Comparison of ENCODE assay signal across 20 mouse cellular contexts in genomic region chr5:64598606-64599005, GRCm38 (mm10).
DNase-seq lines count a peak whose midpoint lies in the region; TF ChIP-seq lines count a peak whose summit lies in the region.
"Had no signal": no experiment of that assay in that cellular context is flagged by ENCODE, and none has a peak within 500 bp of the region (broad histone marks: within the 10 kb centered on the region; RNA-seq: fewer than 3 reads in every experiment).

No protein-coding gene starts in this region.

- peak; percentile 84 for DNase-seq in heart, adult 11 months
- DNase-seq in heart, adult 18-20 months = no peak
- DNase-seq in kidney, adult 18-20 months = peak; percentile 42
- no peak for DNase-seq in kidney, postnatal 10 days
- DNase-seq in thymus, adult 2 months = peak; percentile 11
- no peak for DNase-seq in thymus, postnatal 10 days (ENCODE audit: low spot score in 2 of 2)
- no peak for DNase-seq in left cerebral cortex, postnatal 4 days
- DNase-seq: adrenal gland, adult 8-10 months; cerebellum, adult 11-12 months; forebrain, postnatal 0 days; gastrocnemius, postnatal 14 days; lung, postnatal 14 days; right cerebral cortex, adult 18-20 months; spleen, adult 18-20 months had no signal

- TF ChIP-seq CTCF in thymus, adult 2 months (IDR thresholded peaks at IDR 0.05; ENCODE audit: borderline replicate concordance, control insufficient read depth, extremely low read depth, insufficient read depth, low read length, poor library complexity) = no peak
- no peak for TF ChIP-seq CTCF in small intestine, adult 2 months (IDR thresholded peaks at IDR 0.05; ENCODE audit: extremely low read depth, insufficient read length, insufficient replicate concordance, low read depth, low read length)

- peak overlapping the region; percentile 51 for H3K27ac ChIP-seq in thymus, adult 2 months (ENCODE audit: control insufficient read depth, insufficient read depth, low read length)
- H3K27ac ChIP-seq in small intestine, adult 2 months (ENCODE audit: insufficient read depth, low read depth, low read length) = peak overlapping the region; percentile 62
- H3K27ac ChIP-seq: hindbrain, embryonic 13.5 days; limb, embryonic 15.5 days had no signal

- no peak for TF ChIP-seq POLR2A in thymus, adult 2 months (IDR thresholded peaks at IDR 0.05; ENCODE audit: control insufficient read depth, extremely low read depth, insufficient read depth, low read length, poor library complexity)
- TF ChIP-seq POLR2A in small intestine, adult 2 months (IDR thresholded peaks at IDR 0.05; ENCODE audit: low read depth, low read length) = no peak

- H3K36me3 ChIP-seq in thymus, adult 2 months (ENCODE audit: control insufficient read depth, insufficient read depth, low read length) = no peaks in the 10 kb centered on the region
- H3K36me3 ChIP-seq in small intestine, adult 2 months (ENCODE audit: control insufficient read depth, insufficient read depth, low read length) = no peaks in the 10 kb centered on the region
- H3K36me3 ChIP-seq: embryonic facial prominence, embryonic 12.5 days; hindbrain, embryonic 13.5 days; limb, embryonic 15.5 days; stomach, embryonic 15.5 days had no signal

- 70% methylated on average over 3 of the region's 3 CpGs for WGBS in thymus, adult 2 months
- WGBS in small intestine, adult 2 months = 25% methylated on average over 3 of the region's 3 CpGs

- H3K4me3 ChIP-seq in thymus, adult 2 months (ENCODE audit: control insufficient read depth, insufficient read depth, low read length) = no peak overlapping the region
- H3K4me3 ChIP-seq in small intestine, adult 2 months (ENCODE audit: low read depth, low read length) = no peak overlapping the region
- H3K4me3 ChIP-seq: embryonic facial prominence, embryonic 12.5 days; hindbrain, embryonic 13.5 days; limb, embryonic 15.5 days; stomach, embryonic 15.5 days had no signal

- intact Hi-C loops in left cerebral cortex, postnatal 4 days (cut with DNase I) = no loop called here

- peaks cover 37% of the 10 kb centered on the region for H3K4me1 ChIP-seq in thymus, adult 2 months (replicated peaks; ENCODE audit: control insufficient read depth, insufficient read depth, low read length)
- H3K4me1 ChIP-seq in small intestine, adult 2 months (ENCODE audit: control insufficient read depth, insufficient read depth, insufficient read length, low read length) = peaks cover 8% of the 10 kb centered on the region

- H3K27me3 ChIP-seq in thymus, adult 2 months (ENCODE audit: control insufficient read depth, insufficient read depth, low read length) = no peaks in the 10 kb centered on the region
- H3K27me3 ChIP-seq in small intestine, adult 2 months (ENCODE audit: control insufficient read depth, insufficient read depth, low read length) = no peaks in the 10 kb centered on the region
- H3K27me3 ChIP-seq: CH12.LX; embryonic facial prominence, embryonic 12.5 days; hindbrain, embryonic 13.5 days; limb, embryonic 15.5 days; stomach, embryonic 15.5 days had no signal

Comparison
In these comparisons a context has a peak if more than half of its experiments do, and no peak if none do; other contexts are left out.
1. DNase-seq: peak in heart, adult 11 months (single experiment), kidney, adult 18-20 months (single experiment) and thymus, adult 2 months (single experiment); none in heart, adult 18-20 months (0 of 2), kidney, postnatal 10 days (single experiment), thymus, postnatal 10 days (0 of 2) and left cerebral cortex, postnatal 4 days (single experiment).